14 mouse cellular contexts compared by ENCODE assay signal in genomic region chr1:41380013-41380412, GRCm38 (mm10).
A peak's percentile ranks its signal among the peaks of the same experiment; 100 is the strongest.
DNase-seq lines count a peak whose midpoint lies in the region; ATAC-seq and TF ChIP-seq lines count a peak whose summit lies in the region.
"Had no signal": no experiment of that assay in that cellular context is flagged by ENCODE, and none has a peak within 500 bp of the region (broad histone marks: within the 10 kb centered on the region; RNA-seq: fewer than 3 reads in every experiment).

No protein-coding gene starts in this region.

- H3K9me3 ChIP-seq in heart, embryonic 12.5 days (replicated peaks): no peaks in the 10 kb centered on the region
- H3K9me3 ChIP-seq in neural tube, embryonic 13.5 days: no peaks in the 10 kb centered on the region
- no peaks in the 10 kb centered on the region for H3K9me3 ChIP-seq in hindbrain, postnatal 0 days (ENCODE audit: low read length)
- H3K9me3 ChIP-seq in neural tube, embryonic 15.5 days (replicated peaks): no peaks in the 10 kb centered on the region
- H3K9me3 ChIP-seq: stomach, embryonic 15.5 days had no signal

- H3K27ac ChIP-seq in heart, embryonic 12.5 days (ENCODE audit: poor library complexity, severe bottlenecking): no peak overlapping the region
- H3K27ac ChIP-seq in neural tube, embryonic 13.5 days (replicated peaks): no peak overlapping the region
- H3K27ac ChIP-seq in hindbrain, postnatal 0 days: no peak overlapping the region
- H3K27ac ChIP-seq in neural tube, embryonic 15.5 days (replicated peaks): no peak overlapping the region
- no peak overlapping the region for H3K27ac ChIP-seq in kidney, adult 2 months (ENCODE audit: insufficient read depth, low read depth, low read length)
- H3K27ac ChIP-seq: heart, adult 2 months; layer of hippocampus, adult 2 months; stomach, embryonic 15.5 days had no signal

- H3K4me2 ChIP-seq in heart, embryonic 12.5 days: no peak overlapping the region
- no peak overlapping the region for H3K4me2 ChIP-seq in neural tube, embryonic 13.5 days
- H3K4me2 ChIP-seq in hindbrain, postnatal 0 days (ENCODE audit: low read depth, low read length): no peak overlapping the region
- H3K4me2 ChIP-seq in neural tube, embryonic 15.5 days: no peak overlapping the region
- H3K4me2 ChIP-seq: stomach, embryonic 15.5 days had no signal

- no peak for TF ChIP-seq CTCF in hindbrain, postnatal 0 days (IDR thresholded peaks at IDR 0.05; ENCODE audit: low read depth)
- TF ChIP-seq CTCF in kidney, adult 2 months (conservative IDR thresholded peaks at IDR 0.05; ENCODE audit: insufficient read depth, insufficient read length, low read depth, low read length): no peak

- peak; percentile 14 to 21 for DNase-seq in heart, postnatal 10 days
- DNase-seq in neural tube, embryonic 10.5 days (ENCODE audit: extremely low spot score, low spot score): no peak
- DNase-seq in hindbrain, postnatal 0 days (ENCODE audit: low spot score): peak; percentile 72
- no peak for DNase-seq in kidney, adult 2 months
- DNase-seq in spleen, postnatal 14 days (ENCODE audit: low spot score in 2 of 2): no peak
- DNase-seq: cerebellum, adult 2 months; heart, adult 2 months; thymus, postnatal 14 days had no signal

- TF ChIP-seq POLR2A in kidney, adult 2 months (IDR thresholded peaks at IDR 0.05; ENCODE audit: low read depth, low read length): no peak

- H3K4me3 ChIP-seq in heart, embryonic 12.5 days: no peak overlapping the region
- no peak overlapping the region for H3K4me3 ChIP-seq in neural tube, embryonic 13.5 days
- no peak overlapping the region for H3K4me3 ChIP-seq in hindbrain, postnatal 0 days (ENCODE audit: low read length)
- no peak overlapping the region for H3K4me3 ChIP-seq in neural tube, embryonic 15.5 days (replicated peaks)
- H3K4me3 ChIP-seq in kidney, adult 2 months (ENCODE audit: insufficient read depth, low read depth, low read length): no peak overlapping the region
- H3K4me3 ChIP-seq: heart, adult 2 months; layer of hippocampus, adult 2 months; stomach, embryonic 15.5 days had no signal

- H3K9ac ChIP-seq in heart, embryonic 12.5 days: no peak overlapping the region
- H3K9ac ChIP-seq in neural tube, embryonic 13.5 days: no peak overlapping the region
- H3K9ac ChIP-seq in hindbrain, postnatal 0 days (replicated peaks; ENCODE audit: low read length): no peak overlapping the region
- no peak overlapping the region for H3K9ac ChIP-seq in neural tube, embryonic 15.5 days (replicated peaks)
- H3K9ac ChIP-seq: stomach, embryonic 15.5 days had no signal

- peaks cover 5% of the 10 kb centered on the region for H3K4me1 ChIP-seq in heart, embryonic 12.5 days (replicated peaks)
- peaks cover 18% of the 10 kb centered on the region for H3K4me1 ChIP-seq in neural tube, embryonic 13.5 days (replicated peaks)
- no peaks in the 10 kb centered on the region for H3K4me1 ChIP-seq in hindbrain, postnatal 0 days (ENCODE audit: insufficient read depth, low read length)
- H3K4me1 ChIP-seq in neural tube, embryonic 15.5 days: peaks cover 14% of the 10 kb centered on the region; the same call in 1 of the 2 replicates
- H3K4me1 ChIP-seq in kidney, adult 2 months (ENCODE audit: control insufficient read depth, insufficient read depth, low read length): no peaks in the 10 kb centered on the region
- H3K4me1 ChIP-seq: stomach, embryonic 15.5 days had no signal

- WGBS in heart, embryonic 12.5 days: 65% methylated on average over 4 of the region's 4 CpGs
- 64% methylated on average over 4 of the region's 4 CpGs for WGBS in neural tube, embryonic 13.5 days
- 31% methylated on average over 4 of the region's 4 CpGs for WGBS in hindbrain, postnatal 0 days
- 59% methylated on average over 4 of the region's 4 CpGs for WGBS in neural tube, embryonic 15.5 days
- WGBS in kidney, adult 2 months: 67% methylated on average over 4 of the region's 4 CpGs

- intact Hi-C loops in heart, postnatal 10 days (cut with DNase I): no loop called here

- ATAC-seq in heart, embryonic 12.5 days (ENCODE audit: insufficient number of reproducible peaks, low FRiP score): no peak
- peak; percentile 50; the same call in 1 of the 2 replicates for ATAC-seq in neural tube, embryonic 13.5 days (ENCODE audit: low read depth)
- ATAC-seq in hindbrain, postnatal 0 days: peak; percentile 38; the same call in 1 of the 2 replicates
- peak; percentile 59; the same call in 1 of the 2 replicates for ATAC-seq in neural tube, embryonic 15.5 days (ENCODE audit: low FRiP score)

- H3K36me3 ChIP-seq in heart, embryonic 12.5 days: no peaks in the 10 kb centered on the region
- H3K36me3 ChIP-seq in neural tube, embryonic 13.5 days: no peaks in the 10 kb centered on the region
- no peaks in the 10 kb centered on the region for H3K36me3 ChIP-seq in hindbrain, postnatal 0 days (ENCODE audit: insufficient read depth, low read length)
- H3K36me3 ChIP-seq in neural tube, embryonic 15.5 days: no peaks in the 10 kb centered on the region
- H3K36me3 ChIP-seq in kidney, adult 2 months (ENCODE audit: control insufficient read depth, insufficient read depth, low read length): no peaks in the 10 kb centered on the region
- H3K36me3 ChIP-seq: G1E; stomach, embryonic 15.5 days had no signal

- H3K27me3 ChIP-seq in heart, embryonic 12.5 days (replicated peaks): no peaks in the 10 kb centered on the region
- no peaks in the 10 kb centered on the region for H3K27me3 ChIP-seq in neural tube, embryonic 13.5 days
- no peaks in the 10 kb centered on the region for H3K27me3 ChIP-seq in hindbrain, postnatal 0 days (ENCODE audit: insufficient read depth, low read length)
- H3K27me3 ChIP-seq in neural tube, embryonic 15.5 days (replicated peaks): no peaks in the 10 kb centered on the region
- no peaks in the 10 kb centered on the region for H3K27me3 ChIP-seq in kidney, adult 2 months (replicated peaks; ENCODE audit: control insufficient read depth, insufficient read depth, low read length)
- H3K27me3 ChIP-seq: stomach, embryonic 15.5 days had no signal

Comparison
In these comparisons a context has a peak if more than half of its experiments do, and no peak if none do; other contexts are left out.
1. DNase-seq: peak in heart, postnatal 10 days (2 of 2) and hindbrain, postnatal 0 days (single experiment); none in neural tube, embryonic 10.5 days (single experiment), kidney, adult 2 months (single experiment) and spleen, postnatal 14 days (0 of 2).